Comparison of ENCODE assay signal across 26 mouse cellular contexts in genomic region chr17:45759751-45760150, GRCm38 (mm10). TPM values are rescaled to one million over a fixed set of nuclear protein-coding genes. Genes with fewer than 3 reads are reported as not detected.
DNase-seq lines count a peak whose midpoint lies in the region; ATAC-seq and TF ChIP-seq lines count a peak whose summit lies in the region.
"Had no signal": no experiment of that assay in that cellular context is flagged by ENCODE, and none has a peak within 500 bp of the region (broad histone marks: within the 10 kb centered on the region; RNA-seq: fewer than 3 reads in every experiment).

No protein-coding gene starts in this region.

- TF ChIP-seq CTCF in layer of hippocampus, adult 2 months (conservative IDR thresholded peaks at IDR 0.05): no peak

- peak; percentile 68 for DNase-seq in cerebellum, adult 11-12 months
- DNase-seq in left cerebral cortex, postnatal 4 days: peak; percentile 45
- no peak for DNase-seq in left cerebral cortex, postnatal 36 days (ENCODE audit: low spot score in 2 of 2)
- DNase-seq in cerebellum, postnatal 36 days: peak; percentile 56 to 61
- no peak for DNase-seq in layer of hippocampus, adult 2 months (ENCODE audit: low spot score in 2 of 2)
- DNase-seq in c-Kit-positive CD71-positive TER-119-positive erythroid progenitor cells, embryonic 14.5 days (ENCODE audit: low spot score): no peak
- DNase-seq: adrenal gland, adult 8-10 months; gastrocnemius, postnatal 14 days; heart, postnatal 36 days; kidney, adult 11 months; kidney, postnatal 25 days; liver; lung, adult 2 months; lung, postnatal 10 days; midbrain, embryonic 14.5 days had no signal

- no peak overlapping the region for H3K4me3 ChIP-seq in layer of hippocampus, adult 2 months
- H3K4me3 ChIP-seq: forebrain, embryonic 13.5 days; heart, embryonic 10.5 days; hindbrain, embryonic 13.5 days; stomach, embryonic 15.5 days had no signal

- intact Hi-C loops in left cerebral cortex, postnatal 4 days (cut with DNase I): no loop called here
- intact Hi-C loops in left cerebral cortex, postnatal 36 days (cut with DNase I): loop anchor here (5.0 kb wide), 1 partner anchor 48 kb away; no protein-coding TSS in a partner anchor

- no peak overlapping the region for H3K27ac ChIP-seq in layer of hippocampus, adult 2 months
- H3K27ac ChIP-seq: forebrain, embryonic 13.5 days; heart, embryonic 10.5 days; hindbrain, embryonic 13.5 days; liver, embryonic 14.5 days; stomach, embryonic 15.5 days had no signal

- no peak for ATAC-seq in cerebellum, adult (ENCODE audit: insufficient number of reproducible peaks, low FRiP score, low TSS enrichment)
- ATAC-seq: forebrain, embryonic 13.5 days had no signal

RNA-seq across cellular contexts. Expression of gene 1600014C23Rik, which starts 26.1 kb away (rescaled TPM):
- total RNA-seq in left cerebral cortex, postnatal 4 days (2021): not detected
- total RNA-seq in left cerebral cortex, postnatal 36 days (2021): not detected
- not detected for total RNA-seq in layer of hippocampus, adult 2 months (2021)
- total RNA-seq: adrenal gland, adult 8-10 months; adrenal gland, postnatal 4 days; ES-E14; gastrocnemius, postnatal 14 days; granulocyte monocyte progenitor cell, adult 5-6 weeks; heart, postnatal 36 days; layer of hippocampus, adult 18-20 months; monocyte, adult 5-6 weeks had no signal

Comparison
In these comparisons a context has a peak if more than half of its experiments do, and no peak if none do; other contexts are left out.
1. DNase-seq: peak in cerebellum, adult 11-12 months (single experiment), left cerebral cortex, postnatal 4 days (single experiment) and cerebellum, postnatal 36 days (2 of 2); none in left cerebral cortex, postnatal 36 days (0 of 2), layer of hippocampus, adult 2 months (0 of 2) and c-Kit-positive CD71-positive TER-119-positive erythroid progenitor cells, embryonic 14.5 days (single experiment).